7 mouse cellular contexts compared by ENCODE assay signal in the genomic region with DNA sequence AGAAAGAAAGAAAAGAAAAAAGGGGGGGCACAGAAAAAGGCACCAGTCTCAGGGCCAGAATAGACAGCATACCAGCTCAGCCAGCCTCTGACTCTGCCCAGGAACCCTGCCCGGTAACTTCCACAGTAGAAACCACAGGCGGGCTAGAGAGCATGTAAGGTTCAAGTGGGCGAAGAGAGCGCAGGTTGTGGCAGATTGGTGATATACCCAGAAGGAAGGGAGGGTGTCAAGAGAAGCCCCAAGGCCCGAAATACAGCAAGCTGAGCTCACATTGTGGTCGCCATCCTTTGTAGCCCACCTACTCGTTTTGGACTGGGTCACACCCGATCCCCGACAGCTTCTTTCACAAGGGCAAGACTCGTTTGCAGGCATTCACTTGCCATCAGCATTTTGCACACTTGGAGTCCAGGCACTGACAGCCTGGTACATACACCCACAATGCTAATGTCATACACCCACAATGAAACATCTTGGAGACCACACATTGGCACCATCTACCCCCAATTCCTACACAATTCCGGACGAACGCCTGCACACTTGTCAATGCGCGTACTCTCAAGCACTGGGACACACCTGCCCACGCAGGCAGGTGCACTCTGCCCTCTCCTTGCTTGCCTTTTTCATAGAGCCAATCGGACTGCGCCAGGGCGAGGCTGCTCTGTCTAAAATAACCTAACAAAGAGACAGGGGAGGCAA. TPM values are rescaled to one million over a fixed set of nuclear protein-coding genes. Genes with fewer than 3 reads are reported as not detected.
DNase-seq lines count a peak whose midpoint lies in the region; ATAC-seq and TF ChIP-seq lines count a peak whose summit lies in the region.

No protein-coding gene starts in this region.

- peak overlapping the region; percentile 61 for H3K4me3 ChIP-seq in kidney, embryonic 15.5 days (replicated peaks)
- peak overlapping the region; percentile 49 for H3K4me3 ChIP-seq in limb, embryonic 14.5 days (replicated peaks; ENCODE audit: low read length)
- H3K4me3 ChIP-seq in neural tube, embryonic 13.5 days, result peak overlapping the region; percentile 67

- H3K9ac ChIP-seq in kidney, embryonic 15.5 days, result peak overlapping the region; percentile 41; the same call in 1 of the 2 replicates
- 0 out of 2 replicates have a peak overlapping the region, but pooled peaks have one; percentile 45 for H3K9ac ChIP-seq in limb, embryonic 14.5 days (ENCODE audit: low read depth, low read length, severe bottlenecking)
- H3K9ac ChIP-seq in neural tube, embryonic 13.5 days, result peak overlapping the region; percentile 83

- no peaks in the 10 kb centered on the region for H3K9me3 ChIP-seq in kidney, embryonic 15.5 days (replicated peaks)
- H3K9me3 ChIP-seq in limb, embryonic 14.5 days (ENCODE audit: control insufficient read depth, low read length), result no peaks in the 10 kb centered on the region
- no peaks in the 10 kb centered on the region for H3K9me3 ChIP-seq in neural tube, embryonic 13.5 days

- peak overlapping the region; percentile 94 for H3K4me2 ChIP-seq in kidney, embryonic 15.5 days
- H3K4me2 ChIP-seq in limb, embryonic 14.5 days (replicated peaks; ENCODE audit: low read depth, low read length, severe bottlenecking), result peak overlapping the region; percentile 83
- H3K4me2 ChIP-seq in neural tube, embryonic 13.5 days, result peak overlapping the region; percentile 88

- H3K36me3 ChIP-seq in kidney, embryonic 15.5 days, result no peaks in the 10 kb centered on the region
- H3K36me3 ChIP-seq in limb, embryonic 14.5 days (ENCODE audit: control insufficient read depth, insufficient read depth, low read length), result no peaks in the 10 kb centered on the region
- H3K36me3 ChIP-seq in neural tube, embryonic 13.5 days, result no peaks in the 10 kb centered on the region

- no peak for ATAC-seq in kidney, embryonic 15.5 days (replicated peaks; ENCODE audit: low FRiP score)
- no peak for ATAC-seq in limb, embryonic 14.5 days (ENCODE audit: low FRiP score, low read depth)
- peak; percentile 58 for ATAC-seq in neural tube, embryonic 13.5 days (ENCODE audit: low read depth)

- 4% methylated on average over 19 of the region's 19 CpGs for WGBS in kidney, embryonic 15.5 days
- WGBS in limb, embryonic 14.5 days, result 11% methylated on average over 19 of the region's 19 CpGs
- 4% methylated on average over 19 of the region's 19 CpGs for WGBS in neural tube, embryonic 13.5 days

- no peak for TF ChIP-seq POLR2A in limb, embryonic 14.5 days (IDR thresholded peaks at IDR 0.05; ENCODE audit: borderline replicate concordance, extremely low read depth, insufficient read depth, insufficient read length)

- H3K4me1 ChIP-seq in kidney, embryonic 15.5 days, result peaks cover 27% of the 10 kb centered on the region
- peaks cover 11% of the 10 kb centered on the region for H3K4me1 ChIP-seq in limb, embryonic 14.5 days (ENCODE audit: control insufficient read depth, insufficient read depth, low read length)
- peaks cover 34% of the 10 kb centered on the region for H3K4me1 ChIP-seq in neural tube, embryonic 13.5 days (replicated peaks)

- no peak overlapping the region for H3K27ac ChIP-seq in kidney, embryonic 15.5 days
- no peak overlapping the region for H3K27ac ChIP-seq in limb, embryonic 14.5 days (replicated peaks; ENCODE audit: low read depth, low read length)
- peak overlapping the region; percentile 78 for H3K27ac ChIP-seq in neural tube, embryonic 13.5 days (replicated peaks)

- peak; percentile 22 for DNase-seq in adrenal gland, postnatal 10 days
- DNase-seq in cerebellum, adult 9-11 months, result peak; percentile 27
- DNase-seq in frontal cortex, postnatal 25 days (ENCODE audit: low spot score in 2 of 2), result peak; percentile 32 to 46
- DNase-seq in limb, embryonic 14.5 days (ENCODE audit: low spot score), result no peak
- no peak for DNase-seq in T-cell, adult 2 months (ENCODE audit: low spot score)

- peaks cover 43% of the 10 kb centered on the region for H3K27me3 ChIP-seq in kidney, embryonic 15.5 days
- H3K27me3 ChIP-seq in limb, embryonic 14.5 days (ENCODE audit: control insufficient read depth, insufficient read depth, low read length), result peaks cover 39% of the 10 kb centered on the region
- H3K27me3 ChIP-seq in neural tube, embryonic 13.5 days, result peaks cover 24% of the 10 kb centered on the region; the same call in 1 of the 2 replicates

RNA-seq across cellular contexts. Expression of a gene that starts 0.8 kb away (rescaled TPM):
- 1 to 10 TPM; 3.3 to 3.9 TPM for total RNA-seq in adrenal gland, postnatal 10 days (2021)
- 8.2 and 9.4 TPM in 2 replicates for polyA plus RNA-seq in kidney, embryonic 15.5 days (2015; fragmentation: Nextera tagmentation; extraction: Ambion mirVana)
- polyA plus RNA-seq in limb, embryonic 14.5 days (2012; rRNA removed), result 7.4 TPM in 2 replicates
- polyA plus RNA-seq in limb, embryonic 14.5 days (2014; fragmentation: Nextera tagmentation; extraction: Ambion mirVana), result 26.0 and 26.4 TPM in 2 replicates
- polyA plus RNA-seq in neural tube, embryonic 13.5 days (2015; fragmentation: Nextera tagmentation; extraction: Ambion mirVana), result 57.1 and 57.5 TPM in 2 replicates

Comparison
In these comparisons a context has a peak if more than half of its experiments do, and no peak if none do; other contexts are left out.
1. DNase-seq: peak in adrenal gland, postnatal 10 days (single experiment), cerebellum, adult 9-11 months (single experiment) and frontal cortex, postnatal 25 days (2 of 2); none in limb, embryonic 14.5 days (single experiment) and T-cell, adult 2 months (single experiment).
2. Peak in every context shown above with its lines, with median percentiles within 50 percentile points of each other: H3K4me2 ChIP-seq, H3K4me3 ChIP-seq and H3K9ac ChIP-seq.